Mouse (Mus musculus) adrenal gland, postnatal 14 days (tissue): ENCODE results near the gene Ect2l. TPM values are rescaled to one million over a fixed set of nuclear protein-coding genes. Genes with fewer than 3 reads are reported as not detected.
A peak's percentile ranks its signal among the peaks of the same experiment; 100 is the strongest.
"Not testable (repeated sequence)": the region's sequence is repeated elsewhere in the genome, so short reads cannot be mapped to it uniquely, and the experiment has no call there.

Experiments
- DNase-seq: peaks from one replicate; pipeline ENCODE4 v3.0.0; 2021; ENCODE audit warnings: mixed read lengths
- total RNA-seq: library from RNA; stranded (reverse); gene quantifications from 2 replicates; pipeline ENCODE4 v1.2.3, GENCODE M21; 2021

Ect2l gene
- total RNA-seq, 1 experiment from 2014 or later, result not detected

DNA sequence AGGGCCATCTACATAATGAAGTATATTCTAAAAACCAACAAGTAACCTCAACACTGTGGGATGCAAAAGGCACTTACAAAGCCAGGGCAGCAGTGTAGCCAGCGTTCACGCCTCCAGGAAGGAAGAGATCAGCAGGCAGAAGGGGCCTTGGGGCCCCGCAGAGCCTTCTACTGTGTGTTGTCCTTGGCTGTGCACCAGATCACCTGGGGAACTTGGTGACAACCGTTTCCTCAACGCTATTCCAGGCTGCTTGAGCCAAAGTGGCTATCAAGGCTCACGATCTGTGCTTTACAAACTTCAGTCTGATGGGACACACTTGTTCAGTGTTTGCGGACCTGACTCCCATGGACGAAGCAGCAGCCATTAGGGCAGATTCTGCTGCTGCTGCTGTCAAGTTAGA lies 19.0 kb downstream of the Ect2l start:
- no peak for DNase-seq

DNA sequence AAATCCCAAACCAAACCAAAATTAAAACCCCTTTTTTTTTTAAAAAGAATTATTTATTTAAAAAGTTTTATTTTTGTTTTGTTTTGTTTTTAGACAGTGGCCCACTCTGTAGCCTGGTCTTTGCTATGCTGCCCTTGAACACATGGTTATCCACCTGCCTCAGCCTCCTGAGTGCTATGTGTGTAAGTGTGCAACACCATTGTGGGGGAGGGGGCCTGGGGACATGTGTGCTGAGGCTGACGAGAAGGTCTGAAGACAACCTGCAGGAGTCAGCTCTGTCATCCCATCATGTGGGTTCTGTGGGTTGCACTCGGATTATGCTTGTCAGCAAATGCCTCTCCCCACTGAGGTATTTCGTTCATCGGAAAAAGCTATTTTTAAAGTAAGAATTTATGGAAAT lies 21.2 kb downstream of the Ect2l start:
- DNase-seq, result no peak

GRCm38 (mm10) chr10:18188564-18188963 lies 22.1 kb downstream of the Ect2l start:
- no peak for DNase-seq

GRCm38 (mm10) chr10:18182246-18182645 lies 28.4 kb downstream of the Ect2l start:
- no peak for DNase-seq

GRCm38 (mm10) chr10:18177304-18177703 lies 33.4 kb downstream of the Ect2l start:
- DNase-seq, result no peak

DNA sequence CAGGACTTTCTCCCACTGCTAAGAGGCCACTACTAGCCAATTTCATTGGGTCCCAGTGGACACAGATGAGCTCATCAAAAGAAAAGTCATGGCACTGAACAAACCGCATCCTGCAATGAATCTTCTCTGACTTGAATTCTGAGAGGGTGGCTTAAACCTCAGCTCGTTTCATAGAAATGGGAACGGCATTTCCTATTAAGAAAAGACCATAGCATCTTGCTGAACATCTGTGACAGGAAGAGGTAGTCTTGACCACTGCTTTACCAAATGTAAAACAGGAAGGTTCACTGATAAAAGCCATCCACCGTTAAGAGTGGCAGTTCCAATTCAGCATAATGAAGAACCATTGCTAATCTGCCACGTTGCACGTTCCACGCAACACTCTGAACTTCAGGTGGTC lies 34.0 kb downstream of the Ect2l start:
- no peak for DNase-seq

DNA sequence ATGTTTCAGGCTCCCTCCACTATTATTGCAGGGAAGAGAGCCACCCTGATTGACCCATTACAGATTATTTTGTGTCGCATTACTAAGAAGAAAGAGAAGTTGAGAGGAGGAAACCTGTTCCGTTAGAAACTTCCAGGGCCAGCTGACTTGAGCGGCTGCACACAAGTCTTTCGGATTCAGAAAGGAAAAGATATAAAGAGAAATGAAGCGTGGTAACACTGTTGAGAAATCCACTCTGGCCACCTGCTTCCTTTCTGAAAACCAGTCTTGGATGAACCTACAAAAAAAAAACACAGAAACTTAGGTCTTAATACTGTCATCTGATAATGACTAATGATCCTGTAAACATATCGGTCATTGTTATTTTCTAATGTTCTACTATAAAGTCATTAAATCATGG lies 35.6 kb downstream of the Ect2l start:
- no peak for DNase-seq

DNA sequence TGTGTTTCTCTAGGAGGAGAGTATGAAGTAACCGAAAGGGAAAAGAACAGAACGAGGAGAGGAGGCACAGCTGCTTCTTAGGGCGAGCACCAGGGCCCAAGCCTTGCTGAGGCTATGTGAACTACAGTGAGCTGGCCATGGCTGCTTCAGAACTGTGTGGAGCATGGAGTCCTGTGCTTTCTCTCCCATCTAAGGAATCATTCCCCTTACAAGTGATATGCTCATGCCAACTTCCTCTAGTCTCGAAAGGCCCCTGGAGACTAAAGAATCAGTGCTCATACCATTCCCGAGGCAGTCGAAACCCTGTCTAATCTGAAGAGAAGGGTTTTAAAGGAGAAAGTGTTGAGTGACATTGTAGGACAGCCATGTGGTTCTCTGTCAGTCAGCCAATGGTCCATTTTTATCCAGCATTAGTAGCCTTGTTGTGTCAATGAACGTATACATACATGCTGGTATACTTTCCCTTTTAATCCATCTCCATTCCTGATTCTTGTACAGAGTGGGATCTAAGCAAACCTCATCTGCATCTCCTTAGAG lies 48.2 kb downstream of the Ect2l start:
- DNase-seq, result no peak

- no peak for DNase-seq
Measured at GRCm38 (mm10) chr10:18147224-18147623, 63.5 kb downstream of the Ect2l start.

DNA sequence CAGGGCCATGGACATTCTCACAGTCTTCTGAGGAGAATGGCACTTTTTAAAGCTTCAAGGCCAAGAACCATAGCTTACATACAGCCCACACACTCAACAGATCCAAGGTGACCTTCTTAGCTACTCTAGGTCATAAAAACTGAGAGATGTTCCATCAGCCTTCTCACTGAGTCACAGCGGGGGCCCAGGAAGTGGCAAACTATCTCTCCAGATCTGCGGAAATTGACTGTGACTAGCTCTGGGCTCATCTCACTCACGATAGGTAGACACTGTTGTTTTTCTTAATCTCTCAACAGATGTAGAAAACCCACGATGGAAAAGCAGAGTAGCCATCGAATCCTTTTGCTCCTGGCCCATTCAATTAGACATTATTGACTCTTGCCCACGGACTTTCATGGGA lies 68.5 kb downstream of the Ect2l start:
- no peak for DNase-seq

- DNase-seq, result peak; percentile 24
Measured at GRCm38 (mm10) chr10:18141389-18141788, 69.3 kb downstream of the Ect2l start.

DNA sequence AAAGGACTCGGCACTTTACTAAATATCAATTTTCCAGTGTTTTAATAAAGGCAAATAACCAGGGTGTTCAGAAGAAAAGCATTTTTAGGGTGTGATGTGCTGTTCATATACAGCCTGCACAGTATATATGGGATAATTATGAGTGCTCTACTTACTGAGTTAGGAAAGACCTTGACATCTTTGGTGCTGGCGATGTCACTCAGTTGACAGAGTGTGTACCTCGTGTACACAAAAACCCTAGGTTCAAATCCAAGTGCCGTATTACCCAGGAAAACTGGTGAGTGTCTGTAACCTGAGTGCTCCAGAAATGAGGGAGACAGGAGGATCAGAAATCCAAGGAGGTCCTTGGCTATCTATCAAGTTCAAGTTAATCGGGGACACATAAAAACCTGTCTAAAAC lies 71.1 kb downstream of the Ect2l start:
- no peak for DNase-seq

DNA sequence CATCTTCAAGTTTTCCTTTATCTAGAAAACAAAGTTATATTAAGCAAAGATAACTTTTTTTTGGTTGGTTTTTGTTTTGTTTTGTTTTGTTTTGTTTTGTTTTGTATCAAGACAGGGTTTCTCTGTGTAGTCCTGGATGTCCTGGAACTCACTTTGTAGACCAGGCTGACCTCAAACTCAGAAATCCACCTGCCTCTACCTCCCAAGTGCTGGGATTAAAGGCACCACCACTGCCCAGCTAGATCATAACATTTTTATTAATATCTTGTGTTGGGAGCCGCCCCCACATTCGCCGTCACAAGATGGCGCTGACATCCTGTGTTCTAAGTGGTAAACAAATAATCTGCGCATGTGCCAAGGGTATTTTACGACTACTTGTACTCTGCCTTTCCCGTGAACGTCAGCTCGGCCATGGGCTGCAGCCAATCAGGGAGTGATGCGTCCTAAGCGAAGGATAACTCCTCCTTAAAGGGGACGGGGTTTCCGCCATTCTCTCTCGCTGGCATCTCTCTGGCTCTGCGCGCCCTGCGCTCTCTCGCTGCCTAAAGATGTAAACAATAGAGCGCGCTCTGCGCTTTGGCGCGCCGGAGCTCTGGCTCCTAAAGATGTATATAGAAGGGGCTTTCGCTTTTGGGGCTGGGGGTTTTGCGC lies 71.7 kb downstream of the Ect2l start:
- DNase-seq, result not testable (repeated sequence)

DNA sequence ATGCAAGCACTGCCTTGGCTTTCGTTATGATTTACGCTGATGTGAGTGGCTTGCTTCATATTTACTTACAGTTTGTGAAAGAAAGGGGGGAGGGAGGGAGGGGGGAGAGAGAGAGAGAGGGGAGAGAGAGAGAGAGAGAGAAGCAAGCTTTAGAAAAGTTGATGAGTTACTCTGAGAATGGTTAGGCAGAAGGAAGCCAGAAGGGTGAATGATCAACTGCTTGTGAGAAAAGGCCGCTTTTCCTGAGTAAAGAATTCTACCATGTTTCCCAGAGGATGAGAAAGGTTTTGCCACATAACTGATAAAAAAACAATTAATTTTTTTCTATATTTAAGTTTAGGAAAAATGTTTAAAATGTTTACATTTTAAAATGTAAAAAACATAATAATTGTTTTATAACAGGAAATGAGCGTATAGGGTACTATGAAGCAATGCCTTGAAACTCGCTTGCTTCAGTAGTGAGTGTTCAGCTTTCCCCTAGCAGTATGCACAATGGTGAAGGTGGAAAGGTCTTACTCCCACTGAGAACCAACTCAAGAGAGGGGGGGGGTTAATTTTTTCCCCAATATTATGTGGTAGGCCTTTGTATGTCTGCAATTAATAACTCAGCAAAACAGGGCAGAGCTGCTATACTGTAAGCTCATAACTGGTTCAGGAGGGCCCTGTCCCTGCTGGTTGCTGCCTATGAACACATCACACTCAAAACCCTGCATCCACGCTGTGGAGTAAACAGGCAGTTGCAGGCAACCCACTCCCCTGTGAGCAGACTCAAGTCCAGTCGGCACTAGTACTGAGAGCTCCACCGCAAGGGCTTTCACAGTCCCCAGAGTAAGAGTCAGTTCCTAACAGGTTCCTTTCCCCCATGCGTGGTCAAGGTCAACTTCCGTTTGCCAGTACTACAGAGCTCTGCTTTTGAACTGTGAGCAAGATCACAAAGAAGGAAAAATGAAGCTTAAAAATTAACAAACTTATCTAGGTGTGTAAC lies 78.7 kb downstream of the Ect2l start:
- DNase-seq, result peak; percentile 10

DNA sequence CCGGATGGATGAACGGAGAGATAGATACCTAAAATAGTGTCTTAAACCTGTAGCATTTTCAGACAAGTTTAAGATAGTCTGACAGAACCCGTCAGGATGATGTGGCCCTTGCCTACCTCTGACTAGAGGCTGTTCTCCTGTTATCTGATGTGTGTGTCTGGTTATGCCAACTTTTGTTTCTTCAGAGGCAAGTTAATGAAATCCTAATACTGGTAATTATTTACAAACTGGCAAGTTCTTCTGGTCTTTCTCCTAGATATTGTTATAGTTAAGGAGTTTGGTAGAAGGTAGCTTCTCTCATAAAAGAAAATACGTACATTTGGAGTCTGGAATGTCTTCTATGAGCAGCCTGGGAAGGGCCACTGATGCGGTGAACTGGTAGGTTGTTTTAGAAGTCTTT lies 80.4 kb downstream of the Ect2l start:
- DNase-seq, result no peak

- no peak for DNase-seq
Measured at GRCm38 (mm10) chr10:18118336-18118735, 92.4 kb downstream of the Ect2l start.

DNA sequence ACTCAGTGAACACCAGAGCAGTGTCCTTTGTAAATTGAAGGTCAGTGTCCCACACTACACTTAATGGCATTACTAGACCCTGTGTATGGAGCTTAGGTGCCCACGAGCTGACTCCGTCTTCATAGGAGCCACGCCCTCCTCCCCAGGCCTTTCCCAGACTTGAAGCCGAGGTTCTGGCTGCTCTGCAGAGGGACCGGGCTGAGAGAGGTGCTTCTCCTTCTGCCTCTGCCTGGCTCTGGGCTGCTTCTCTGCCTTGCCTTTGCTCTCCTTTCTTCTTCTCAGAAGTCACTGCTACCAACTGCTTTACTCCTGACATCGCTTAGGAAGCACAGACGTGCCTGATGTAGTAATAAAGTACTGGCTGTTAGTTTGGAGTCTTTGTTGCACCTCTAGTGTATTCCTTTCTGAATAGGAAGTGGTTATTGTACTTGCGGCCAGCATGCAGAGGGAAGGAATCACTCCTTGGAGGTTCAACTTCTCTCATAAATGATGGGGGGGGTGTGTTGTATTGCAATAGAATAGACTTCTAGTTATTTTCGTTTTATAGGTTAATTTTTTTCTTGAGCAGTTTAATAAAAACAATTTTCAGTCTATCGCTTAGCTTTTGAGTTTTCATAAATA lies 97.1 kb downstream of the Ect2l start:
- no peak for DNase-seq

DNA sequence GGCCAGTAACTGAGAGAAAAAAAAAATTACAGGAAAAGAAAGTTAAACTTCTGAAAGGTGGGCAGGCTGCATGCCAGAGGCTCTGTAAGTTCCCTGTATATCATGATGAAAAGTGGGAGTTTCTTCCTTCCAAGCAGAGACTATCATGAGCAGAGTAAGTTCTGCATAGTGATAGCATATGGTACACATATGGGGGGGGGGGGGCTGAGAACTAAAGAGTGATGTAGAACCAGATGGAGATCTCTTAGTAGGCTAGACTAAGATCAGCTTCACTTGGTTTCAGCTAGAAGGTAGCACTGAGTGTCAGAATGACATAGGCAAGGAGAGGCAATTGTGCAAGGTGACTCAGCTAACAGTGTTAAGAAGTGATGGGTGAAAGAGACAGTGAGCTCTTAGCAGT lies 99.8 kb downstream of the Ect2l start:
- DNase-seq, result no peak

DNA sequence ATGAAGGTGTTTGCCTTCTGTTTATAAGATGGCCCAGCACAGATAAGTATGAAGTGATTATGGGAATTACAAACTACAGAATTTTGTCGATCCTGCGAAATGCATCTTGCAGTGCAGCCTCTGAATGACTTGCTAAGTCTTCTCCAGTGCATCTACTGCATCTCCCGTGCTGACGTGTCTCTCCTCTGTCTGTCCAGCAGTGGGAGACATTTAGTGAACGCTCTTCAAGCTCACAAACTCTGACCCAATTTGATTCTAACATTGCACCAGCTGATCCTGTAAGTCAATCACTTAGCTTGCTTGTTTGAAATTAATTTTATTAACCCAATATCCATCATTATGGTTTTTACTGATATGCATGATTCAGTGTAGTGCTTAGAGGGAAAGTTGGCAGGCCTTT lies 103.2 kb downstream of the Ect2l start:
- DNase-seq, result peak; percentile 8

DNA sequence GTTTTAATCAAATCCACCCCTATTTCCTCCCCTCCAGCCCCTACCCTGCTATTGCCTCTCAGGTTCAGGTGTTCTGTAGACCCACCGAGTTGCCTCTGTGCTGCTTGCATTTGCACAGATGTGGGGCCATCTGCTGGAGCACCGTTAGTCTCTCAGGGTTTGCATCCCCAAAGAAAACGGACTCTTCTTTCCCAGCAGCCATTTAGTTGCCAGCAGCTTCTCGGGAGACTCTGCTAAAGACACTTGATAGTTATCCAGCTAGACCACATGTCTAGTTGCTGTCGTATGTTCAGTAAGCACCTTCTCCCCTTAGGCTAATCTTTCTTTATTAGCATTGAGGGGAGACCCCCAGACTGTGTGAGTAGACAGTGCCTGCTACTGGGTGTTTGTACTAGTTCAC lies 108.5 kb downstream of the Ect2l start:
- no peak for DNase-seq

GRCm38 (mm10) chr10:18090691-18091090 lies 120.0 kb downstream of the Ect2l start:
- DNase-seq, result no peak

- DNase-seq, result no peak
Measured at GRCm38 (mm10) chr10:18082772-18083171, 127.9 kb downstream of the Ect2l start.

- no peak for DNase-seq
Measured at GRCm38 (mm10) chr10:18081536-18081935, 129.2 kb downstream of the Ect2l start.
